Mouse (Mus musculus): ENCODE measurements around the gene Pttg1ip. TPM values are rescaled to one million over a fixed set of nuclear protein-coding genes. Genes with fewer than 3 reads are reported as not detected.

The Pttg1ip gene
- total RNA-seq, 1 experiment, result 115 TPM

GRCm38 (mm10) chr10:77610221-77610961 is 28.9 kb downstream of the Pttg1ip start:
- TF ChIP-seq ZNF384 (IDR thresholded peaks at IDR 0.05; ENCODE audit: low read depth, low read length), result no peak
- in situ Hi-C loops (cut with MboI; ENCODE audit: low sequenced_read_pairs in 2 of 2, unreplicated experiment in 2 of 2), result no loop called here
- H3K9ac ChIP-seq (ENCODE audit: insufficient read depth, low read depth, low read length, poor library complexity, severe bottlenecking), result no peak overlapping the region
- peak overlapping the region; percentile 17; the same call in 1 of the 2 replicates for H3K27ac ChIP-seq (ENCODE audit: insufficient read depth, low read depth, low read length, poor library complexity, severe bottlenecking)
- H3K4me3 ChIP-seq (ENCODE audit: insufficient read depth in 1 of 2, low read depth in 1 of 2, low read length in 2 of 2, poor library complexity in 1 of 2, severe bottlenecking in 1 of 2), result no peak overlapping the region
- peaks cover 39% of the 10 kb centered on the region for H3K36me3 ChIP-seq (ENCODE audit: control insufficient read depth, insufficient read depth, low read length, poor library complexity, severe bottlenecking)
- peaks cover 0 to 25% of the 10 kb centered on the region in 2 experiments; a peak in 3 of 4 replicates for H3K4me1 ChIP-seq (ENCODE audit: control insufficient read depth in 2 of 2, insufficient read depth in 2 of 2, low read length in 2 of 2, poor library complexity in 1 of 2)
- H3K9me3 ChIP-seq (ENCODE audit: control insufficient read depth, insufficient read depth, low read depth, low read length), result no peaks in the 10 kb centered on the region
- DNase-seq (ENCODE audit: low read depth, low spot score), result no peak

- H3K4me1 ChIP-seq (ENCODE audit: control insufficient read depth in 2 of 2, insufficient read depth in 2 of 2, low read length in 2 of 2, poor library complexity in 1 of 2), result peaks cover 0 to 16% of the 10 kb centered on the region in 2 experiments; a peak in 3 of 4 replicates
- TF ChIP-seq MAFK (IDR thresholded peaks at IDR 0.05; ENCODE audit: insufficient read depth, low read depth, low read length) (no peak), ZC3H11A (IDR thresholded peaks at IDR 0.05; ENCODE audit: borderline replicate concordance, low read depth, low read length) (no peak), HCFC1 (IDR thresholded peaks at IDR 0.05; ENCODE audit: borderline replicate concordance, insufficient read depth, low read length) (no peak), CHD2 (IDR thresholded peaks at IDR 0.05; ENCODE audit: low read depth, low read length) (no peak), ZNF384 (IDR thresholded peaks at IDR 0.05; ENCODE audit: low read depth, low read length) (no peak)
- no peak overlapping the region for H3K4me3 ChIP-seq (ENCODE audit: insufficient read depth in 1 of 2, low read depth in 1 of 2, low read length in 2 of 2, poor library complexity in 1 of 2, severe bottlenecking in 1 of 2)
- no peak overlapping the region for H3K27ac ChIP-seq (ENCODE audit: insufficient read depth, low read depth, low read length, poor library complexity, severe bottlenecking)
- H3K9me3 ChIP-seq (ENCODE audit: control insufficient read depth, insufficient read depth, low read depth, low read length), result no peaks in the 10 kb centered on the region
- H3K9ac ChIP-seq (ENCODE audit: insufficient read depth, low read depth, low read length, poor library complexity, severe bottlenecking), result no peak overlapping the region
- in situ Hi-C loops (cut with MboI; ENCODE audit: low sequenced_read_pairs in 2 of 2, unreplicated experiment in 2 of 2), result no loop called here
- peaks cover 55% of the 10 kb centered on the region for H3K36me3 ChIP-seq (ENCODE audit: control insufficient read depth, insufficient read depth, low read length, poor library complexity, severe bottlenecking)
- DNase-seq (ENCODE audit: low read depth, low spot score), result no peak
Observed at GRCm38 (mm10) chr10:77613409-77613808, 31.9 kb downstream of the Pttg1ip start.

GRCm38 (mm10) chr10:77615647-77616046 is 34.1 kb downstream of the Pttg1ip start:
- peaks cover 42% of the 10 kb centered on the region for H3K36me3 ChIP-seq (ENCODE audit: control insufficient read depth, insufficient read depth, low read length, poor library complexity, severe bottlenecking)
- no peak overlapping the region for H3K9ac ChIP-seq (ENCODE audit: insufficient read depth, low read depth, low read length, poor library complexity, severe bottlenecking)
- H3K9me3 ChIP-seq (ENCODE audit: control insufficient read depth, insufficient read depth, low read depth, low read length), result no peaks in the 10 kb centered on the region
- DNase-seq (ENCODE audit: low read depth, low spot score), result no peak
- no peak for TF ChIP-seq CHD2 (IDR thresholded peaks at IDR 0.05; ENCODE audit: low read depth, low read length)
- peak; percentile 89 for TF ChIP-seq MAFK (IDR thresholded peaks at IDR 0.05; ENCODE audit: insufficient read depth, low read depth, low read length)
- H3K4me1 ChIP-seq (ENCODE audit: control insufficient read depth in 2 of 2, insufficient read depth in 2 of 2, low read length in 2 of 2, poor library complexity in 1 of 2), result peaks cover 0 to 3% of the 10 kb centered on the region in 2 experiments; a peak in 3 of 4 replicates
- H3K27ac ChIP-seq (ENCODE audit: insufficient read depth, low read depth, low read length, poor library complexity, severe bottlenecking), result no peak overlapping the region
- no peak overlapping the region for H3K4me3 ChIP-seq (ENCODE audit: insufficient read depth in 1 of 2, low read depth in 1 of 2, low read length in 2 of 2, poor library complexity in 1 of 2, severe bottlenecking in 1 of 2)
- in situ Hi-C loops (cut with MboI; ENCODE audit: low sequenced_read_pairs in 2 of 2, unreplicated experiment in 2 of 2), result no loop called here

- DNase-seq (ENCODE audit: low read depth, low spot score), result no peak
- in situ Hi-C loops (cut with MboI; ENCODE audit: low sequenced_read_pairs in 2 of 2, unreplicated experiment in 2 of 2), result no loop called here
- no peak for TF ChIP-seq MAFK (IDR thresholded peaks at IDR 0.05; ENCODE audit: insufficient read depth, low read depth, low read length)
- TF ChIP-seq ZC3H11A (IDR thresholded peaks at IDR 0.05; ENCODE audit: borderline replicate concordance, low read depth, low read length), result no peak
- TF ChIP-seq CHD2 (IDR thresholded peaks at IDR 0.05; ENCODE audit: low read depth, low read length), result no peak
- no peak for TF ChIP-seq HCFC1 (IDR thresholded peaks at IDR 0.05; ENCODE audit: borderline replicate concordance, insufficient read depth, low read length)
- no peak for TF ChIP-seq ZNF384 (IDR thresholded peaks at IDR 0.05; ENCODE audit: low read depth, low read length)
- Histone ChIP-seq H3K36me3 (ENCODE audit: control insufficient read depth, insufficient read depth, low read length, poor library complexity, severe bottlenecking) (peaks cover 37% of the 10 kb centered on the region), H3K27ac (ENCODE audit: insufficient read depth, low read depth, low read length, poor library complexity, severe bottlenecking) (no peak overlapping the region), H3K9me3 (ENCODE audit: control insufficient read depth, insufficient read depth, low read depth, low read length) (no peaks in the 10 kb centered on the region), H3K4me1 (ENCODE audit: control insufficient read depth in 2 of 2, insufficient read depth in 2 of 2, low read length in 2 of 2, poor library complexity in 1 of 2) (no peaks in the 10 kb centered on the region; a peak in 2 of 4 replicates), H3K9ac (ENCODE audit: insufficient read depth, low read depth, low read length, poor library complexity, severe bottlenecking) (no peak overlapping the region), H3K4me3 (ENCODE audit: insufficient read depth in 1 of 2, low read depth in 1 of 2, low read length in 2 of 2, poor library complexity in 1 of 2, severe bottlenecking in 1 of 2) (no peak overlapping the region)
Observed at GRCm38 (mm10) chr10:77616166-77616565, 34.6 kb downstream of the Pttg1ip start.

GRCm38 (mm10) chr10:77616926-77617325 is 35.4 kb downstream of the Pttg1ip start:
- no peak overlapping the region for H3K27ac ChIP-seq (ENCODE audit: insufficient read depth, low read depth, low read length, poor library complexity, severe bottlenecking)
- H3K36me3 ChIP-seq (ENCODE audit: control insufficient read depth, insufficient read depth, low read length, poor library complexity, severe bottlenecking), result peaks cover 32% of the 10 kb centered on the region
- in situ Hi-C loops (cut with MboI; ENCODE audit: low sequenced_read_pairs in 2 of 2, unreplicated experiment in 2 of 2), result no loop called here
- H3K9me3 ChIP-seq (ENCODE audit: control insufficient read depth, insufficient read depth, low read depth, low read length), result no peaks in the 10 kb centered on the region
- DNase-seq (ENCODE audit: low read depth, low spot score), result no peak
- no peak for TF ChIP-seq ZNF384 (IDR thresholded peaks at IDR 0.05; ENCODE audit: low read depth, low read length)
- H3K9ac ChIP-seq (ENCODE audit: insufficient read depth, low read depth, low read length, poor library complexity, severe bottlenecking), result no peak overlapping the region
- no peaks in the 10 kb centered on the region; a peak in 1 of 4 replicates for H3K4me1 ChIP-seq (ENCODE audit: control insufficient read depth in 2 of 2, insufficient read depth in 2 of 2, low read length in 2 of 2, poor library complexity in 1 of 2)
- no peak overlapping the region for H3K4me3 ChIP-seq (ENCODE audit: insufficient read depth in 1 of 2, low read depth in 1 of 2, low read length in 2 of 2, poor library complexity in 1 of 2, severe bottlenecking in 1 of 2)
